Mouse (Mus musculus) heart, embryonic 13.5 days (tissue): Measurements from ENCODE around the gene Ofcc1. TPM values are rescaled to one million over a fixed set of nuclear protein-coding genes. Genes with fewer than 3 reads are reported as not detected.

Source experiments
- ATAC-seq: fragments of 200-750 bp; cut with Nextera tagmentation; 2 replicates; pipeline ENCODE4 v1.8.0; 2017; ENCODE audit warnings: moderate TSS enrichment; ENCODE audit not compliant: insufficient number of reproducible peaks, low FRiP score, low TSS enrichment; ENCODE audit errors: extremely low read depth
- H3K27ac ChIP-seq: fragments of 300-500 bp; sonication (generic); replicated peaks from 2 replicates; pipeline ENCODE4 v1.5.1; 2015; ENCODE audit warnings: moderate library complexity, mild to moderate bottlenecking, inconsistent platforms
- H3K27me3 ChIP-seq: fragments of 300-500 bp; sonication (generic); replicated peaks from 2 replicates; pipeline ENCODE4 v1.6.1; 2015; ENCODE audit warnings: mild to moderate bottlenecking, inconsistent platforms
- H3K36me3 ChIP-seq: fragments of 300-500 bp; sonication (generic); 2 replicates; pipeline ENCODE4 v1.6.1; 2015; ENCODE audit warnings: mild to moderate bottlenecking, inconsistent platforms
- H3K4me1 ChIP-seq: fragments of 300-500 bp; sonication (generic); 2 replicates; pipeline ENCODE4 v1.6.1; 2015; ENCODE audit warnings: inconsistent platforms
- H3K4me2 ChIP-seq: fragments of 300-500 bp; sonication (generic); 2 replicates; pipeline ENCODE4 v1.6.1; 2015; ENCODE audit warnings: inconsistent platforms, mild to moderate bottlenecking, moderate library complexity
- H3K4me3 ChIP-seq: fragments of 300-500 bp; sonication (generic); 2 replicates; pipeline ENCODE4 v1.5.1; 2015; ENCODE audit warnings: moderate library complexity, mild to moderate bottlenecking, inconsistent platforms
- H3K9ac ChIP-seq: fragments of 300-500 bp; sonication (generic); 2 replicates; pipeline ENCODE4 v1.6.1; 2015; ENCODE audit warnings: inconsistent platforms, mild to moderate bottlenecking, moderate library complexity
- H3K9me3 ChIP-seq: fragments of 300-500 bp; sonication (generic); 2 replicates; pipeline ENCODE4 v1.6.1; 2016; ENCODE audit warnings: inconsistent platforms
- WGBS: fragments of 180-500 bp; shearing (Covaris S2); methylation state at CpG from one replicate; pipeline ENCODE4 v1.1.7; 2015; ENCODE audit warnings: mixed read lengths; 5-methylcytosine and 5-hydroxymethylcytosine counted together
- polyA plus RNA-seq: library from polyadenylated mRNA; unstranded; fragments of >200 nt; fragmentation: Nextera tagmentation; extraction: Ambion mirVana; gene quantifications from 2 replicates; pipeline ENCODE4 v1.2.1, GENCODE M21; 2015

Ofcc1 gene
- polyA plus RNA-seq, 1 experiment from 2014 or later: not detected

DNA sequence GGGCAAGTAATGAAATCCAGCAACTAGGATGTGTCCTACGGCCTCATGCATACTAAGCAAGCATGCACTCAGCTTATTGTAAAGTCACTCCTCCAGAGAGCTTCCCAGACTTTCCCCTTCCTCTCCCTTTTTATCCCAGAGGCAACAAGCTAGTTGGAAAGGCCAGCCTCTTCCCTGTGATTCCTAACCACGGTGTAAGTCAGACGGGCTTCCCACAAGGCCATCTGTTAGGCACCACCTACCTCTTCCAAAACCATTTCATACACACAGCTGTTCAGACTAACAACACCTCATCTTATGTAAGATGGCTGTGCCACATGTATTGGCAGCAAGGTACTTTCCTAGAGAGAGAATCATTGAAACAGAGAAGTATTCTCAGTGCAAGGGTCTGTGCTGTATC, 124.9 kb downstream of the Ofcc1 start:
- 74% methylated on average over 3 of the region's 3 CpGs for WGBS
- H3K9me3 ChIP-seq: no peaks in the 10 kb centered on the region
- no peak for ATAC-seq
- peaks cover 6% of the 10 kb centered on the region; the same call in 1 of the 2 replicates for H3K4me1 ChIP-seq
- H3K27me3 ChIP-seq: no peaks in the 10 kb centered on the region
- H3K27ac ChIP-seq: no peak overlapping the region
- no peak overlapping the region for H3K4me3 ChIP-seq
- H3K9ac ChIP-seq: no peak overlapping the region
- no peaks in the 10 kb centered on the region for H3K36me3 ChIP-seq
- no peak overlapping the region for H3K4me2 ChIP-seq

DNA sequence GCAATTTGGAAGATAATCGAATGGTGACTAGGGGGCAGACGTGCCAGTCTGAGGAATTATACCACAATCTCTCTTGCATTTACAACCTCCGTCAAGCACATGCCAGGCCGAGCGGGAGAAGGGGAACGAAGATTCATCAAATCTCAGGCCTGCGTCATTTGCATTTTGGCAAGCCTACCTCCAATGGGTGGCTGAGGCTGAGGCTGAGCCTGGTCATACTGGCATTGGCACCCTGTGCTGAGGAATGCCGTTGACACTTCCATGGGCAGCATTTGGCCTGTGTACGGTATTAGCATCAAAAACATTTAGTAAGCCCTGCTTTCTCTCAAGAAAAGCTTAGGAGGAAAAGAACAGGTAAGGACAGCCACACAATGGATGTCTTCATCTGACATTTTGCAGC, 152.9 kb downstream of the Ofcc1 start:
- Histone ChIP-seq H3K9ac (no peak overlapping the region), H3K27ac (no peak overlapping the region), H3K36me3 (no peaks in the 10 kb centered on the region), H3K4me2 (no peak overlapping the region), H3K4me3 (no peak overlapping the region), H3K27me3 (no peaks in the 10 kb centered on the region), H3K9me3 (no peaks in the 10 kb centered on the region), H3K4me1 (no peaks in the 10 kb centered on the region)
- no peak for ATAC-seq
- WGBS: 76% methylated on average over 9 of the region's 9 CpGs

DNA sequence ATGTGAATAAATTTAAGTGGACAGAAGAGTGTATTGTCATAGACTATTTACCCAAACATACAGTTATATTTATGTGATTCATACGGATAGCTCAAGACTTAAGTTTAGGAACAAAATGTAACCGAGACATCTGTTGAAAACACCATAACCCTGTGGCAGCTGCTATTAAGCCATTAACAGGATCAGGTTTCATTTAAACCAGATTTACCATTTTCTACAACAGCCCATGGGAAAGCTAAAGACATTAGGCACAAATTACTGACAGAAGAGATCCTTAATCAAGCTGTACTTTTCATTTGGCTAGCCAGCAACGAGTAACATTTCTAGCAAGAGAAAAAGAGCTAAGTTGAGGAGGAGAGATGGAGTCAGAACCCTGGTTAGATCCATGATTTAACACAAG, 179.5 kb downstream of the Ofcc1 start:
- Histone ChIP-seq H3K36me3 (no peaks in the 10 kb centered on the region), H3K4me3 (no peak overlapping the region), H3K9me3 (no peaks in the 10 kb centered on the region), H3K4me2 (no peak overlapping the region), H3K4me1 (no peaks in the 10 kb centered on the region), H3K27me3 (no peaks in the 10 kb centered on the region), H3K9ac (no peak overlapping the region), H3K27ac (no peak overlapping the region)
- no peak for ATAC-seq
- WGBS: 74% methylated on average over 3 of the region's 3 CpGs

DNA sequence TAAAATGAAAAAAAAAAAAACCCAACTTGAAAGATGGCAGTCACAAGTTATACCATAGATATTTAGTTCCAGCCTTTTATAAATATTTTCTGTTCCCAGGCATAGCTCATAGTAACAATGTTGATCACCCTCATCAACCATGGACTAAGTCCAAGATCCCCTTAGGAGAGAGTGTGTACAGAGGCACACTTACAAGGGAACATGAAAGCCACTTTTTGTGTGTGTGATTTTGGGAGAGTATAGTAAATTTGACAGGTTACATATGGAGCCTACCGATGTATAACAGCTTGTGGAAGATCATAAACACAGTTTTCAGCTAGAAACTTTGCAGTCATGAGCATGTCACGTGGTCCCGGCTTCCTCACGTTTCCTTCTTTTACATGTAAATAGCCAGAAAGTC, 189.5 kb downstream of the Ofcc1 start:
- no peaks in the 10 kb centered on the region for H3K4me1 ChIP-seq
- no peak overlapping the region for H3K4me2 ChIP-seq
- no peaks in the 10 kb centered on the region for H3K36me3 ChIP-seq
- no peak overlapping the region for H3K4me3 ChIP-seq
- H3K27ac ChIP-seq: no peak overlapping the region
- WGBS: 79% methylated on average over 4 of the region's 4 CpGs
- H3K27me3 ChIP-seq: no peaks in the 10 kb centered on the region
- H3K9ac ChIP-seq: no peak overlapping the region
- ATAC-seq: no peak
- no peaks in the 10 kb centered on the region for H3K9me3 ChIP-seq

DNA sequence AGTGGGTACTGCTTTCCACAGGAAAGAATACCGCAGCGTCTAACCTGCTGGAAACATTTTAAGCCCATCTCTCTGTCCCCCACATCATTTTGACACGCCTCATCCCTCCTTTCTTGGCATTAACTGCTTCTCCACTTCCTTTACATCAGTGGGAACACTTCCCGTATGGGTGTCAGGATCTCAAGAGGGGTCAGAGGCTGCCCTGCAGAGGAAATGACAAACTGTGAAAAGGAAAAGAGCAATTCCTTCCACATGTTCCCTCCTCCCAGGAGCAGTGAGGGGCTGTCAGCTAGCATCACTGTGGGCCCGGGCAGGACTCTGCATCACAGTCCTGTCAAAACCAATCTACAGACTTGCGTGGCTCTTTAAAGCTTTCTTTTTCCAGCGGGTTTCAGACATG, 193.4 kb downstream of the Ofcc1 start:
- no peak overlapping the region for H3K4me2 ChIP-seq
- ATAC-seq: no peak
- no peak overlapping the region for H3K9ac ChIP-seq
- no peaks in the 10 kb centered on the region for H3K9me3 ChIP-seq
- H3K4me1 ChIP-seq: 0 out of 2 replicates have a peak, but pooled peaks cover 4% of the 10 kb centered on the region
- H3K4me3 ChIP-seq: no peak overlapping the region
- no peaks in the 10 kb centered on the region for H3K36me3 ChIP-seq
- H3K27ac ChIP-seq: no peak overlapping the region
- no peaks in the 10 kb centered on the region for H3K27me3 ChIP-seq
- whole genome bisulfite sequencing: 41% methylated on average over 7 of the region's 7 CpGs

DNA sequence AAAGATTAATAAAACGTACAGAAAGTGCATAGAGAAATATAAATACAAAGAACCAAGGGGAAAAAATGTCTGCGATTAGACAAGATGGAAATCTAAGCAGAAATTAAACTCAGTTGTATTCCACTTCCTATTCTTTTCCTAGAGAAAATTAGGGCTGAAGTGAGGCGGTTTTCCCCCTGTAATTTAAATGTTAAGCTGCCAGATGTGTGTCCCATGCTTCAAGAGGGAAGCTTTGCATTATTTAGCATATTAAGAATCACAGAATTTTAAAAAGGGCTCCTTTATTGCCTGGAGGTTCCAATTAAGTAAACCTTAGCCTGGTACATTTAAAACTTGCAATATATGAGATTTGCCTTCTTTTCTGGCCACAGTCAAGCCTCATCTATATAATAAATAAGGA, 205.8 kb downstream of the Ofcc1 start:
- H3K9ac ChIP-seq: no peak overlapping the region
- no peak overlapping the region for H3K4me2 ChIP-seq
- WGBS: 66% methylated on average over 3 of the region's 3 CpGs
- H3K27ac ChIP-seq: no peak overlapping the region
- H3K36me3 ChIP-seq: no peaks in the 10 kb centered on the region
- H3K4me1 ChIP-seq: no peaks in the 10 kb centered on the region
- H3K4me3 ChIP-seq: no peak overlapping the region
- H3K27me3 ChIP-seq: no peaks in the 10 kb centered on the region
- H3K9me3 ChIP-seq: peaks cover 6% of the 10 kb centered on the region; the same call in 1 of the 2 replicates
- no peak for ATAC-seq

DNA sequence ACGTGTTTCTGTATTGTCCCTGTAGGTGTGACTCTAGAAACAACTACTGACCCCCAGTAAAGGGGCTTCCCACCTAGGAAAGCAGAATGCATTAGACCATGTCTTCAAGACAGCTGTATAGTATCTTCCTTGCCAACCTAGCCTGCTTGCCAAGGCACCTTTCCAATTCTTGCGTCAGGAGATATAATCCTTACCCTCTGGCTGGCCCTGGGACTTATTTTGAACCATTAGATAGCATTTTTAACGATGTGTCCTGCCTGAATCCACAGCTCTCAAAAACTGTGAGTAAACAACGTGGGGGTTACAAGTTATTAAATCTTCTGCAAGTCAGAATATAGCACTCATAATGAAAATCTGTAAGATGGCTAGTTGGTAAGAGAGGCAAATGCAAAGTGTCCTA, 221.3 kb downstream of the Ofcc1 start:
- H3K27me3 ChIP-seq: no peaks in the 10 kb centered on the region
- H3K9ac ChIP-seq: no peak overlapping the region
- no peak for ATAC-seq
- no peak overlapping the region for H3K4me2 ChIP-seq
- H3K4me3 ChIP-seq: no peak overlapping the region
- no peaks in the 10 kb centered on the region for H3K9me3 ChIP-seq
- 72% methylated on average over 4 of the region's 4 CpGs for WGBS
- no peak overlapping the region for H3K27ac ChIP-seq
- H3K36me3 ChIP-seq: no peaks in the 10 kb centered on the region
- H3K4me1 ChIP-seq: no peaks in the 10 kb centered on the region

DNA sequence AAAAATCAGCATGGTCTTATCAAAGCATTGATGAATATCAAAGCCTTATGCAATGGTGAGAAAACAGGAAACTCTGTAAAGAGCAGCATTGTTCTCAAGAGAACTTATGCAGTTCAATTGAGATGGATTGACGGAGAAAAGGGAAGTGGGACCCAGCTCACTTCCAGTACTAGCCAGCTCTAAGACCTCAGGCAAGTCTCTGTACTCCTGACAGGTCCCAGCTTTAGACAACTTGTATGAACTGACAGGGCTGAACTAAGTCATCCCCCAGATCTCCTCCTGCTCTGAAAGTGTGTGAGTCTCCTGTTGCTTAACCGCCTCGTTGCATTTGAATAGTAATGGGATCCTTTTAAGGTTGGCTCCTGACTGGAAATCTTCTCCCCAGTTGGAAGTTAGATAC, 225.2 kb downstream of the Ofcc1 start:
- H3K9ac ChIP-seq: no peak overlapping the region
- WGBS: 50% methylated on average over 3 of the region's 3 CpGs
- H3K27me3 ChIP-seq: no peaks in the 10 kb centered on the region
- H3K27ac ChIP-seq: no peak overlapping the region
- no peaks in the 10 kb centered on the region for H3K9me3 ChIP-seq
- ATAC-seq: no peak
- no peaks in the 10 kb centered on the region for H3K36me3 ChIP-seq
- no peak overlapping the region for H3K4me3 ChIP-seq
- H3K4me2 ChIP-seq: no peak overlapping the region
- no peaks in the 10 kb centered on the region for H3K4me1 ChIP-seq

DNA sequence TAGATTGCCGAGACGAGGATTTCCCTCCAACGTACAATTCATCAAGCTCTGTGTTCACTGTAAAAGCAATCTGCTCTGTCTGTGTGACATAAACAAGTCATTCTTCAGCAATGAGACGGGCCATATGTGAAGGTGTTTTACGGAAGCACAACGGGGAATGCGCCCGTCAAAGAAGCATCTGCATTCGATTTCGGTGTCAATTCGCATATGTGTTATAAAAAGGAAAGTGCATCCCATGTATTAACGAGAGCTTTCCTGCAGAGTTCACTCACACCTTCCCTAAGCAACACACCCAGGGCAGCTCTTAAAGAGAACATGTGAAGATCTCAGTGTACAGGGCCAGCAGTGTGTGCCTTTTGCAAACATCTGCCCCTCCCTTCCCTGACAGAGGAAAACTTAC, 225.6 kb downstream of the Ofcc1 start:
- H3K27me3 ChIP-seq: no peaks in the 10 kb centered on the region
- no peak overlapping the region for H3K4me3 ChIP-seq
- H3K4me1 ChIP-seq: no peaks in the 10 kb centered on the region
- WGBS: 70% methylated on average over 12 of the region's 12 CpGs
- no peak overlapping the region for H3K27ac ChIP-seq
- H3K9ac ChIP-seq: no peak overlapping the region
- H3K9me3 ChIP-seq: no peaks in the 10 kb centered on the region
- no peak overlapping the region for H3K4me2 ChIP-seq
- H3K36me3 ChIP-seq: no peaks in the 10 kb centered on the region
- ATAC-seq: no peak

DNA sequence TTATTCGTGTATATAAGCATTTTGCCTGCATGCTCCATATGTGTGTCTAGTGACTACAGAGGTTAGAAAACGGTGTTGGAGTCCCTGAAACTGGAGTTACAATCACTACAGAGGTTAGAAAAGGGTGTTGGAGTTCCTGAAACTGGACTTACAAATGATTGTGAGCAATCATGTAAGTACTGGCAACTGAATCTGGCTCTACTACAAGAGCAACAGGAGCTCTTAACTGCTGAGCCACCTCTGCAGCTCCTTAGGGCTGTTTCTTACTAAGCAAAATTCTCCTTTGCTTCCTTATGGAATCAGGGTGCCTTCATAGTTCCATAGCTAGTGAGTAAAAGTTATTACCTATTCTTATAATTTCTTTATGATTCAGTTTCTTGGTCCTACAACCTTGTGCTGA, 237.4 kb downstream of the Ofcc1 start:
- Histone ChIP-seq H3K36me3 (no peaks in the 10 kb centered on the region), H3K4me3 (no peak overlapping the region), H3K4me1 (no peaks in the 10 kb centered on the region), H3K4me2 (no peak overlapping the region), H3K9ac (no peak overlapping the region), H3K27ac (no peak overlapping the region), H3K9me3 (no peaks in the 10 kb centered on the region), H3K27me3 (no peaks in the 10 kb centered on the region)
- no peak for ATAC-seq
- WGBS: 67% methylated on average over 2 of the region's 2 CpGs

DNA sequence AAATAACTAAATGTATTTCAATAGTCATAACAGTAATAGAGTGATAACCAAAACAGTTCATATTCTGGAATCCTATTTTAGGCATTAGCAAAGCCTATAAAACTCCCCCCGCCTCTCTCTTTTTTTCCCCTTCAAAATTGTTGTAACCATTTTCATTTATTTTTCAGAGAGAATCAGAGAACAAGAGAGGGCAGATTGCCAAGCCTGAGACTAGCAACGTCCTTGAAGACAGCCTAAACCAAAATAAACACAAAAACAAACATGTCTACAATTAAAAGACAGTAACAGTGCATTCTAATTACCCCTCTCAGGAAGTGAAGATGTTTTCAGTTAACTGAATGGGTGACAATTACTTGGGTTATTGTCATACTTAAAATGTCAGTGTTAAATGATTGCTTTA, 248.9 kb downstream of the Ofcc1 start:
- H3K4me1 ChIP-seq: no peaks in the 10 kb centered on the region
- H3K4me3 ChIP-seq: no peak overlapping the region
- no peak overlapping the region for H3K27ac ChIP-seq
- H3K36me3 ChIP-seq: no peaks in the 10 kb centered on the region
- H3K4me2 ChIP-seq: no peak overlapping the region
- no peaks in the 10 kb centered on the region for H3K27me3 ChIP-seq
- no peaks in the 10 kb centered on the region for H3K9me3 ChIP-seq
- 48% methylated on average over 2 of the region's 2 CpGs for WGBS
- ATAC-seq: no peak
- no peak overlapping the region for H3K9ac ChIP-seq

DNA sequence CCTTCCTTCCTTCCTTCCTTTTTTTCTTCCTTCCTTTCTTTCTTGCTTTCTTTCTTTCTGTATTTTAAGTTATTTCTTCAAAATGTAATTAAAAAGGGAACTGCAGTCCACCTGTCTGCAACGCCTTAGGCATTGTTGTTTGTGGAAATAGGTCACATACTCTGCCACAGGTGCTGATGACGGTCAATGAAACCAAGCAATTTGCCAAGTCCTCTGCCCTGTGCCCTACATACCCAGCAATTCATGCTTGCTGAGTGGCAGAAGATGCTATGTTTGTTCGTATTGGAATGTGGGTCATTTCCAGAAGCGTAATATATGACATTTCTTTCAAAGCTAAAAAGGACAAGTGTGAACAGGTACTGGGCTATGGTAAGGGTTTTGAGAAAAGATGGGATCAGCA, 285.0 kb downstream of the Ofcc1 start:
- no peaks in the 10 kb centered on the region for H3K9me3 ChIP-seq
- no peak overlapping the region for H3K9ac ChIP-seq
- no peak for ATAC-seq
- no peak overlapping the region for H3K27ac ChIP-seq
- no peak overlapping the region for H3K4me2 ChIP-seq
- H3K4me1 ChIP-seq: no peaks in the 10 kb centered on the region
- H3K36me3 ChIP-seq: no peaks in the 10 kb centered on the region
- no peak overlapping the region for H3K4me3 ChIP-seq
- H3K27me3 ChIP-seq: no peaks in the 10 kb centered on the region
- 83% methylated on average over 4 of the region's 4 CpGs for WGBS
